Comparison of ENCODE assay signal across 28 mouse cellular contexts in the genomic region with DNA sequence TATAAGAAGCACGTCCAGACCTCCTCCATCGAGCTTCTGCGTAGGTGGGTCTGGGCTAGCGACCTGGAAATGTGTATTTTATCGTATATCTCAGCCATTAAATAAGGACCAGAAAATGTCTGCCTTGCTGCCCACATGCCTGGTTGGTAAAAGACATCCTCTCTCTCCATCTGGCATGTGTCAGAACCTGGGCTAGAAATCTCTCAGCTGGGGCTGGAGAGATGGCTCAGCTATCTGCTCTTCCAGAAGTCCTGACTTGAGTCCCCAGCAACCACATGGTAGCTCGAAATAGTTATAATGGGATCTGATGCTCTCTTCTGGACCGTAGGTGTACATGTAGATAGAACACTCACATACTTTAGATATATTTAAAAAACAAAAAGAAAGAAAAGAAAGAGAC. TPM values are rescaled to one million over a fixed set of nuclear protein-coding genes. Genes with fewer than 3 reads are reported as not detected.
A peak's percentile ranks its signal among the peaks of the same experiment; 100 is the strongest.
DNase-seq lines count a peak whose midpoint lies in the region; ATAC-seq and TF ChIP-seq lines count a peak whose summit lies in the region.
"Had no signal": no experiment of that assay in that cellular context is flagged by ENCODE, and none has a peak within 500 bp of the region (broad histone marks: within the 10 kb centered on the region; RNA-seq: fewer than 3 reads in every experiment).

No protein-coding gene starts in this region.

- H3K4me3 ChIP-seq in left cerebral cortex, adult 2 months, result no peak overlapping the region
- H3K4me3 ChIP-seq: embryonic facial prominence, embryonic 13.5 days; embryonic facial prominence, embryonic 15.5 days; erythroblast, embryonic 14.5 days; forebrain, embryonic 10.5 days; forebrain, embryonic 12.5 days had no signal

- peak; percentile 62 for ATAC-seq in frontal cortex, adult (ENCODE audit: low TSS enrichment)
- ATAC-seq: activated CD4-positive, CD25-positive, alpha-beta regulatory T cell, adult 4 months; CD4-positive, CD25-positive, alpha-beta regulatory T cell, adult 4 months; forebrain, embryonic 14.5 days; Patski had no signal

- no peak for TF ChIP-seq CTCF in left cerebral cortex, adult 2 months (IDR thresholded peaks at IDR 0.05)

- no peak for DNase-seq in frontal cortex, postnatal 14 days (ENCODE audit: low spot score in 2 of 2)
- DNase-seq in left cerebral cortex, adult 18-20 months (ENCODE audit: low spot score in 2 of 2), result peak; percentile 30 to 44
- DNase-seq in left cerebral cortex, adult 2 months (ENCODE audit: extremely low spot score in 1 of 2, low spot score in 2 of 2), result no peak
- DNase-seq in right cerebral cortex, adult 18-20 months, result peak; percentile 46
- DNase-seq in right cerebral cortex, postnatal 4 days, result no peak
- peak; percentile 70 for DNase-seq in brain, adult 2 months (ENCODE audit: low read depth, low spot score)
- no peak for DNase-seq in kidney, adult 8-10 months
- DNase-seq: adrenal gland, adult 8-10 months; adrenal gland, postnatal 14 days; adrenal gland, postnatal 36 days; B cell, adult 2 months; cerebellum, adult 11 months; cerebellum, adult 18-20 months; cerebellum, adult 8-10 months; cerebellum, adult 9-11 months; cerebellum, postnatal 14 days; cerebellum, postnatal 36 days; embryo, embryonic 11 days had no signal

- intact Hi-C loops in left cerebral cortex, adult 2 months (cut with DNase I), result no loop called here

- no peak overlapping the region for H3K27ac ChIP-seq in left cerebral cortex, adult 2 months
- H3K27ac ChIP-seq: embryonic facial prominence, embryonic 13.5 days; embryonic facial prominence, embryonic 15.5 days; forebrain, embryonic 10.5 days; forebrain, embryonic 12.5 days had no signal

RNA-seq across cellular contexts. Expression of a gene that starts 5.1 kb away (rescaled TPM):
- total RNA-seq in left cerebral cortex, adult 18-20 months (2021), result 10 to 100 TPM; 23.6 to 27.2 TPM
- 10 to 100 TPM; 23.4 to 28.5 TPM for total RNA-seq in left cerebral cortex, adult 2 months (2021)

Comparison
In these comparisons a context has a peak if more than half of its experiments do, and no peak if none do; other contexts are left out.
1. DNase-seq: peak in left cerebral cortex, adult 18-20 months (2 of 2), right cerebral cortex, adult 18-20 months (single experiment) and brain, adult 2 months (single experiment); none in frontal cortex, postnatal 14 days (0 of 2), left cerebral cortex, adult 2 months (0 of 2), right cerebral cortex, postnatal 4 days (single experiment) and kidney, adult 8-10 months (0 of 2).